Mouse (Mus musculus) heart, postnatal 0 days (tissue): ENCODE measurements around the gene Il1rap. TPM values are rescaled to one million over a fixed set of nuclear protein-coding genes. Genes with fewer than 3 reads are reported as not detected.

Experiments used
- ATAC-seq: fragments of 200-750 bp; cut with Nextera tagmentation; 2 replicates; pipeline ENCODE4 v1.8.0; 2017; ENCODE audit warnings: low read depth, moderate number of reproducible peaks, moderate library complexity; ENCODE audit not compliant: insufficient read depth
- DNase-seq: peaks from one replicate; pipeline ENCODE4 v3.0.0-alpha.2; 2016; ENCODE audit warnings: low spot score
- H3K27ac ChIP-seq: fragments of 300-500 bp; sonication (generic); 2 replicates; pipeline ENCODE4 v1.5.1; 2014; ENCODE audit warnings: low read depth, mild to moderate bottlenecking
- H3K27me3 ChIP-seq: fragments of 300-500 bp; sonication (generic); 2 replicates; pipeline ENCODE4 v1.6.1; 2014; ENCODE audit warnings: low read length, mixed read lengths; ENCODE audit not compliant: control insufficient read depth, insufficient read depth
- H3K36me3 ChIP-seq: fragments of 300-500 bp; sonication (generic); replicated peaks from 2 replicates; pipeline ENCODE4 v1.6.1; 2014; ENCODE audit warnings: low read length, mixed read lengths; ENCODE audit not compliant: control insufficient read depth, insufficient read depth
- H3K4me1 ChIP-seq: fragments of 300-500 bp; sonication (generic); 2 replicates; pipeline ENCODE4 v1.6.1; 2014; ENCODE audit warnings: antibody characterized with exemption; ENCODE audit not compliant: control insufficient read depth, insufficient read depth
- H3K4me2 ChIP-seq: fragments of 300-500 bp; sonication (generic); 2 replicates; pipeline ENCODE4 v1.6.1; 2014; ENCODE audit warnings: low read depth, mild to moderate bottlenecking, low read length, moderate library complexity
- H3K4me3 ChIP-seq: fragments of 300-500 bp; sonication (generic); 2 replicates; pipeline ENCODE4 v1.5.1; 2014; ENCODE audit warnings: low read depth, low read length
- H3K9ac ChIP-seq: fragments of 300-500 bp; sonication (generic); replicated peaks from 2 replicates; pipeline ENCODE4 v1.6.1; 2014; ENCODE audit warnings: low read depth, low read length, mixed read lengths
- H3K9me3 ChIP-seq: fragments of 300-500 bp; sonication (generic); replicated peaks from 2 replicates; pipeline ENCODE4 v1.6.1; 2016; ENCODE audit warnings: low read length; ENCODE audit not compliant: control insufficient read depth
- CTCF ChIP-seq: IDR thresholded peaks from 2 replicates; pipeline ENCODE4 v1.5.1; 2016; ENCODE audit warnings: antibody characterized with exemption, control low read depth, low read depth
- EP300 ChIP-seq: IDR thresholded peaks from 2 replicates; pipeline ENCODE4 v1.6.1; 2016; ENCODE audit warnings: antibody characterized with exemption, low read depth
- WGBS: fragments of 180-500 bp; shearing (Covaris S2); extraction: QIAGEN DNeasy Blood & Tissue Kit; methylation state at CpG from one replicate; pipeline ENCODE4 v1.1.7; 2014; 5-methylcytosine and 5-hydroxymethylcytosine counted together
- polyA plus RNA-seq: library from polyadenylated mRNA; unstranded; fragments of >200 nt; fragmentation: Nextera tagmentation; extraction: Ambion mirVana; gene quantifications from 2 replicates; pipeline ENCODE4 v1.2.1, GENCODE M21; 2015
- total RNA-seq: library from RNA; depleted of rRNA; stranded (reverse); fragments of >200 nt; gene quantifications from 2 replicates; pipeline ENCODE4 v1.2.3, GENCODE M21; 2014; ENCODE audit warnings: low replicate concordance

Gene Il1rap
- total and polyA plus RNA-seq, 2 experiments from 2014 or later = 1.7 to 4.0 TPM

GRCm38 (mm10) chr16:26698076-26698475 lies 116.6 kb downstream of the Il1rap start:
- Histone ChIP-seq H3K27ac (no peak overlapping the region), H3K36me3 (no peaks in the 10 kb centered on the region), H3K4me3 (no peak overlapping the region), H3K9me3 (no peaks in the 10 kb centered on the region), H3K4me1 (no peaks in the 10 kb centered on the region), H3K9ac (no peak overlapping the region), H3K4me2 (no peak overlapping the region), H3K27me3 (no peaks in the 10 kb centered on the region)
- ATAC-seq (no peak), DNase-seq (no peak)
- WGBS = 70% methylated on average over 4 of the region's 4 CpGs
- TF ChIP-seq CTCF (no peak), EP300 (no peak)

GRCm38 (mm10) chr16:26700440-26701103 lies 119.1 kb downstream of the Il1rap start:
- H3K4me3 ChIP-seq = no peak overlapping the region
- H3K36me3 ChIP-seq = no peaks in the 10 kb centered on the region
- no peaks in the 10 kb centered on the region for H3K9me3 ChIP-seq
- ATAC-seq = no peak
- no peaks in the 10 kb centered on the region for H3K27me3 ChIP-seq
- no peak overlapping the region for H3K4me2 ChIP-seq
- H3K9ac ChIP-seq = no peak overlapping the region
- no peak overlapping the region for H3K27ac ChIP-seq
- H3K4me1 ChIP-seq = no peaks in the 10 kb centered on the region
- TF ChIP-seq CTCF (no peak), EP300 (no peak)
- 69% methylated on average over 8 of the region's 8 CpGs for WGBS
- DNase-seq = no peak

- Histone ChIP-seq H3K9me3 (no peaks in the 10 kb centered on the region), H3K4me3 (no peak overlapping the region), H3K27ac (no peak overlapping the region), H3K27me3 (no peaks in the 10 kb centered on the region), H3K9ac (no peak overlapping the region), H3K36me3 (no peaks in the 10 kb centered on the region), H3K4me1 (no peaks in the 10 kb centered on the region), H3K4me2 (no peak overlapping the region)
- DNase-seq (no peak), ATAC-seq (no peak)
- TF ChIP-seq CTCF = no peak
- TF ChIP-seq EP300 = no peak
- WGBS = 67% methylated on average over 6 of the region's 6 CpGs
Measured at GRCm38 (mm10) chr16:26705658-26706371, 124.3 kb downstream of the Il1rap start.

- 57% methylated on average over 2 of the region's 2 CpGs for WGBS
- no peak overlapping the region for H3K4me2 ChIP-seq
- no peak overlapping the region for H3K4me3 ChIP-seq
- no peak for DNase-seq
- no peaks in the 10 kb centered on the region for H3K27me3 ChIP-seq
- no peaks in the 10 kb centered on the region for H3K4me1 ChIP-seq
- H3K27ac ChIP-seq = no peak overlapping the region
- no peak for TF ChIP-seq EP300
- no peak for TF ChIP-seq CTCF
- no peak overlapping the region for H3K9ac ChIP-seq
- no peaks in the 10 kb centered on the region for H3K9me3 ChIP-seq
- ATAC-seq = no peak
- H3K36me3 ChIP-seq = no peaks in the 10 kb centered on the region
Measured at GRCm38 (mm10) chr16:26706503-26706902, 125.0 kb downstream of the Il1rap start.

- DNase-seq (no peak), ATAC-seq (no peak)
- no peak overlapping the region for H3K27ac ChIP-seq
- no peak overlapping the region for H3K4me3 ChIP-seq
- H3K4me2 ChIP-seq = no peak overlapping the region
- no peak overlapping the region for H3K9ac ChIP-seq
- no peaks in the 10 kb centered on the region for H3K9me3 ChIP-seq
- no peaks in the 10 kb centered on the region for H3K4me1 ChIP-seq
- 82% methylated on average over 3 of the region's 3 CpGs for WGBS
- no peaks in the 10 kb centered on the region for H3K27me3 ChIP-seq
- H3K36me3 ChIP-seq = no peaks in the 10 kb centered on the region
- TF ChIP-seq CTCF = no peak
- TF ChIP-seq EP300 = no peak
Measured at GRCm38 (mm10) chr16:26710922-26711321, 129.4 kb downstream of the Il1rap start.
